Mouse (Mus musculus): ENCODE results near the gene Cep57l1. TPM values are rescaled to one million over a fixed set of nuclear protein-coding genes. Genes with fewer than 3 reads are reported as not detected.
A peak's percentile ranks its signal among the peaks of the same experiment; 100 is the strongest.

Gene Cep57l1
- polyA plus RNA-seq, 1 experiment from 2014 or later: 19.5 TPM

DNA sequence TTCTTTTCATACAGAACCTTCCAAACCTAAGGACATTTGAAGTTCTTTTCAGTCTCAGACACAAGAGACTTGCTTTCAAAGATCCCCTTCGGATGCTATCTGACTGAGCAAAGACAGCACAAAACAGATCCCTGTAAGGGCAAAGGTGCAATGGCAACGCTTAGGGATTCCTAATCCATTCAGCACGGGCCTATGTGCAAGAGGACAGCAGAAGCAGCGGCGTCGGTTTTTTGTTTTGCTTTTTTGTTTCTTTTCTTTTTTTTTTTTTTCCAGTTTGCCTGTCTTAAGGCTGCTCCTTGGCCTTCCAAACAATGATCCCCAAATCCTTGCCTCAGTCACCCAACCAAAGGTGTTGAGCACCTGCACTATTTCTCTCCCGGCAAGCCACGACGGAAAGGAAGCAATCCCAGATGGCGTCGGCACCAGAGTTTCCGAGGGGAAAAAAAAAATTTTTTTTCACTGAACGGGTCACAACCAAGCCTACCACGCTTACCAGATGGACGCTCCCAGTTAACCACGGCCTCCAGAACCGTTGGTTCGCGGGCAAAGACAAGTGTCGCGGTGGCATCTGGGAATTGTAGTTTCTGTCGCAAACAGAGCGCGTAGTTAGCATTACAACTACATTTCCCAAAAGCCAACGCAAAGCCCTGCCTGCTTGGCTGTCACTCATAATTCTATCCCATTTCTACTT, 446 bp downstream of the Cep57l1 start:
- WGBS: 2% methylated on average over 25 of the region's 25 CpGs
- H3K9ac ChIP-seq (ENCODE audit: low read length): peak overlapping the region; percentile 85
- peak overlapping the region; percentile 83 for H3K4me2 ChIP-seq (ENCODE audit: low read depth, low read length)
- H3K9me3 ChIP-seq (replicated peaks; ENCODE audit: control insufficient read depth, low read length): no peaks in the 10 kb centered on the region
- peak; percentile 77 for ATAC-seq (ENCODE audit: insufficient read depth, low FRiP score)
- H3K27me3 ChIP-seq (ENCODE audit: control insufficient read depth, insufficient read depth, low read length): no peaks in the 10 kb centered on the region
- no peaks in the 10 kb centered on the region for H3K36me3 ChIP-seq (ENCODE audit: control insufficient read depth, insufficient read depth, low read length)
- H3K4me1 ChIP-seq (ENCODE audit: control insufficient read depth, insufficient read depth, low read length): peaks cover 14% of the 10 kb centered on the region
- peak overlapping the region; percentile 67 for H3K4me3 ChIP-seq (replicated peaks; ENCODE audit: low read length)
- peak overlapping the region; percentile 97 for H3K27ac ChIP-seq (ENCODE audit: low read length)

DNA sequence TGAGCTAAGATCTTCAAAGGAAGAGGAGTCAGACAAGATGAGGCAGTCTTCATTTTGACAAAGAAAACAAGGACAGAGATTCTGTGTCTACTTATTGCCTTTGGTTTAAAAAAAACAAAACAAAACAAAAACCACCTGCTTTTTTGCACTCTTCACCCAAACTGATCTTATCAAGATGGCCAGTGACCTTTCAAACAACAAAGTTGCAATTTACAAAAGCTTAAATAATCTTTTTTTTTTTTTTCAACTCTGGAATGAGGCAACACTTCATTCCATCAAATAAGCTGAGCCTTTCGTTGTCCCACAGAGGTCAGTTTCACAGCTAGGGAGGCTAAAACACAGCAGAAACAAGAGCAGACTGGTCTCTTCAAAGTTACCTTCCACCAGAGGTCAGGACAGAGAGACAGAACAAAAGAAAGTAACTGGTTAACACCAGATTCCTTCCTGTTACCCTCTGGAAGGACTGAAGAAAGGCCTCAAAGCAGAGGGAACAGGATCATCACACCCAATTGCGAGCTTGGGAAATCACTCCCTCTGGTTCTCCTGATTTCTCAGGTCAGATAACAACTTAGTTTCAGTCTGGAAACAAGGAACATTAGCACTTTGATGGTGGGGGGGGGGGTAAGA, 3.8 kb downstream of the Cep57l1 start:
- no peak overlapping the region for H3K9ac ChIP-seq (ENCODE audit: low read length)
- no peak overlapping the region for H3K4me2 ChIP-seq (ENCODE audit: low read depth, low read length)
- H3K9me3 ChIP-seq (replicated peaks; ENCODE audit: control insufficient read depth, low read length): peaks cover 9% of the 10 kb centered on the region
- no peaks in the 10 kb centered on the region for H3K27me3 ChIP-seq (ENCODE audit: control insufficient read depth, insufficient read depth, low read length)
- no peak overlapping the region for H3K27ac ChIP-seq (ENCODE audit: low read length)
- 76% methylated on average over 2 of the region's 2 CpGs for WGBS
- ATAC-seq (ENCODE audit: insufficient read depth, low FRiP score): no peak
- H3K4me3 ChIP-seq (replicated peaks; ENCODE audit: low read length): no peak overlapping the region
- H3K36me3 ChIP-seq (ENCODE audit: control insufficient read depth, insufficient read depth, low read length): peaks cover 16% of the 10 kb centered on the region
- H3K4me1 ChIP-seq (ENCODE audit: control insufficient read depth, insufficient read depth, low read length): no peaks in the 10 kb centered on the region

DNA sequence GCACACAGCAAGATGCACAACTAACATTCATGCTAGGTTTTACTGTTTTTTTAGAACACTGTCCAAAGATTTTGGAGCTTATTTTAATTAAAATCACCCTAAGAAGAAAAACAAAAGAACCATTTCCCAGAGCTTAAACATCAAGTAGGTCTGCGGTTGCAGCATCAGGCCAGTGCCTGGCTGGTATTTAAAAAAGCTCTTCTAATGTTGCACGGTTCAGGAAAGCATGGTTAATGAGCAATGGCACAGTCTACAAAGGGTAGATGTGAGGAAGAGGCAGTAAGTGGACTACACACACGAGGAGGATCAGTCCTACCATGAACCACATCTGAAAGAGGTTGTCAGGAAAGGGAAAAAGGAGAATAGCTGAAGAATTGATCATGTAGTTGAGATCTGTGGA, 5.0 kb downstream of the Cep57l1 start:
- Histone ChIP-seq H3K36me3 (ENCODE audit: control insufficient read depth, insufficient read depth, low read length) (peaks cover 24% of the 10 kb centered on the region), H3K27ac (ENCODE audit: low read length) (no peak overlapping the region), H3K9ac (ENCODE audit: low read length) (no peak overlapping the region), H3K4me3 (replicated peaks; ENCODE audit: low read length) (no peak overlapping the region), H3K4me1 (ENCODE audit: control insufficient read depth, insufficient read depth, low read length) (no peaks in the 10 kb centered on the region), H3K9me3 (replicated peaks; ENCODE audit: control insufficient read depth, low read length) (peaks cover 10% of the 10 kb centered on the region), H3K4me2 (ENCODE audit: low read depth, low read length) (no peak overlapping the region), H3K27me3 (ENCODE audit: control insufficient read depth, insufficient read depth, low read length) (no peaks in the 10 kb centered on the region)
- WGBS: 84% methylated on average over 3 of the region's 3 CpGs
- ATAC-seq (ENCODE audit: insufficient read depth, low FRiP score): no peak

DNA sequence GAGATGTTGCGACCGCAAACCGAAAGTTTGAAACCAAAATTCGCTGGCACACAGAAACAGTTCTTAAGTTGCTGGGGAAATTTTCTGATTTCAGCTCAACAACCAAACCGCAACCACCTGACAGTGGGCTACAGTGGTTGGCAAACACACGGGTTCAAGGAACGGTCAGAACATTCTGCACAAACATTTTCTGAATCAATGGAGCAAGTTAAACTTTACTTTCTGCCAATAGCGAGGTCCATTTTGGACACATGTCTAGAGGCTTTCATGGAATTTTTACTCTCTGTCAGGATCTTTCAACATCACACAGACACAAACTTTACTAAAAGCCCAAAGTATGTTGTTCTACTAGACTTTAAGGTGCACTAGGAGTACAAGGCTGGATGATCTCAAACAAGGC, 6.2 kb downstream of the Cep57l1 start:
- no peak overlapping the region for H3K9ac ChIP-seq (ENCODE audit: low read length)
- 94% methylated on average over 8 of the region's 8 CpGs for WGBS
- H3K36me3 ChIP-seq (ENCODE audit: control insufficient read depth, insufficient read depth, low read length): peaks cover 28% of the 10 kb centered on the region
- H3K4me2 ChIP-seq (ENCODE audit: low read depth, low read length): no peak overlapping the region
- H3K27ac ChIP-seq (ENCODE audit: low read length): no peak overlapping the region
- ATAC-seq (ENCODE audit: insufficient read depth, low FRiP score): no peak
- H3K9me3 ChIP-seq (replicated peaks; ENCODE audit: control insufficient read depth, low read length): peaks cover 10% of the 10 kb centered on the region
- no peaks in the 10 kb centered on the region for H3K27me3 ChIP-seq (ENCODE audit: control insufficient read depth, insufficient read depth, low read length)
- no peak overlapping the region for H3K4me3 ChIP-seq (replicated peaks; ENCODE audit: low read length)
- no peaks in the 10 kb centered on the region for H3K4me1 ChIP-seq (ENCODE audit: control insufficient read depth, insufficient read depth, low read length)

DNA sequence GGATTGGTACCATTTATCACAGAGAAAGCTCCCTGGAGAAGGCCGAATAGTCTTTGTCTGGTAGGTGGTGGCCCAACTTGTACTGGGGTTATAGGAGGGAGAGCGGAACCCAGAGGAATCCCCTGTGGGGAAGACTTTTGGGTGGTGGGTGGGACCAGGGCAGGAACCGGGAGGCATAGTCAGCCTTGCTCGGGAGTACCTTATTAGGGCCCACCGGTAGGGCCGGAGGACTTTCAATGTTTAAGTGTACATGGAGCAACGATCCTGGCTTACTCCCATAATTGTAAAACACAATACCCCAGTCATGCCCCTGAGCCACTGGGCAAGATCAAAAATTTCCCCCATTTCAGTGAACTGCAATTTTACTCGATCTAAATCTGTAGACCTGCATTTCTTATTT, 12.4 kb downstream of the Cep57l1 start:
- Histone ChIP-seq H3K4me3 (replicated peaks; ENCODE audit: low read length) (no peak overlapping the region), H3K9me3 (replicated peaks; ENCODE audit: control insufficient read depth, low read length) (peaks cover 28% of the 10 kb centered on the region), H3K27ac (ENCODE audit: low read length) (no peak overlapping the region), H3K4me2 (ENCODE audit: low read depth, low read length) (no peak overlapping the region), H3K27me3 (ENCODE audit: control insufficient read depth, insufficient read depth, low read length) (no peaks in the 10 kb centered on the region), H3K9ac (ENCODE audit: low read length) (no peak overlapping the region), H3K4me1 (ENCODE audit: control insufficient read depth, insufficient read depth, low read length) (no peaks in the 10 kb centered on the region), H3K36me3 (ENCODE audit: control insufficient read depth, insufficient read depth, low read length) (peaks cover 39% of the 10 kb centered on the region)
- 96% methylated on average over 8 of the region's 8 CpGs for WGBS
- ATAC-seq (ENCODE audit: insufficient read depth, low FRiP score): no peak

DNA sequence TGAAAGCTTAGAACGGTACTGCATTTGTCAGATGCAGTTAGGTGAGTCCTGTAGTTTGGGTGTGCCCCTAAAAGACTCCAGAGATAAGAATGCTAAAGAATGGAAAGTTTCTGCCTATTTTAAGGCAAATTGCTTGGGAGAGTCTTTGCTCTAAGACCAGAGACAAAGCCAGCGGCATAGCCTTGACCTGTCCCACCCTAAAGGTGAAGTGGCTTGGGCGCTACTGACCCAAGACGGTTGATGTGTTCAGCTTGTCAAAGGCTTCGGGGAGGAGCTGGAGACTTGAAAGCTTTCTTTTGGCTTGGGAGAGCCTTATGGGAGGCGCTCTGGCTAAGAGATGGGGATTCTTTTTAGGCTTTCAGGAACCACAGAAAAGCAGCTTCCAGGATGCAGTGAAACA, 17.3 kb downstream of the Cep57l1 start:
- Histone ChIP-seq H3K4me1 (ENCODE audit: control insufficient read depth, insufficient read depth, low read length) (no peaks in the 10 kb centered on the region), H3K9me3 (replicated peaks; ENCODE audit: control insufficient read depth, low read length) (peaks cover 16% of the 10 kb centered on the region), H3K36me3 (ENCODE audit: control insufficient read depth, insufficient read depth, low read length) (peaks cover 10% of the 10 kb centered on the region; the same call in 1 of the 2 replicates), H3K27ac (ENCODE audit: low read length) (no peak overlapping the region), H3K27me3 (ENCODE audit: control insufficient read depth, insufficient read depth, low read length) (no peaks in the 10 kb centered on the region), H3K4me3 (replicated peaks; ENCODE audit: low read length) (no peak overlapping the region), H3K9ac (ENCODE audit: low read length) (no peak overlapping the region), H3K4me2 (ENCODE audit: low read depth, low read length) (no peak overlapping the region)
- WGBS: 89% methylated on average over 6 of the region's 6 CpGs
- no peak for ATAC-seq (ENCODE audit: insufficient read depth, low FRiP score)

DNA sequence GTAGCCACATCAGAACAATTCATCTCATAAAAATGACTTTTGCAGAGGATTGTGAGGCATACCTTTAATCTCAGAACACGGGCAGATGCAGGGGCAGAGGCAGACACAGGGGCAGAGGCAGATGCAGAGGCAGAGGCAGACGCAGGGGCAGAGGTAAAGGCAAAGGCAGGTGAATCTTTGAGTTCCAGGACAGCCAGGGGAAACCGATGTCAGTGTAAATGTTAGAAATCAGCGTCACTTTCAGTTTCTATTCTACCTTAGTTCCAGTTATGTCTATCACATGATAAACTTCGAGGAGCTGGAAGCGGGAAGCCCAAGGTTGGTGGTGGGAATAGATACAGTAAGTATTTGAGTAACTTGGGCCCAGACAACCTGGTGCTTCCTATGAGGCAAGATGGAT, 42.4 kb downstream of the Cep57l1 start:
- WGBS: 89% methylated on average over 6 of the region's 6 CpGs
- H3K27me3 ChIP-seq (ENCODE audit: control insufficient read depth, insufficient read depth, low read length): no peaks in the 10 kb centered on the region

DNA sequence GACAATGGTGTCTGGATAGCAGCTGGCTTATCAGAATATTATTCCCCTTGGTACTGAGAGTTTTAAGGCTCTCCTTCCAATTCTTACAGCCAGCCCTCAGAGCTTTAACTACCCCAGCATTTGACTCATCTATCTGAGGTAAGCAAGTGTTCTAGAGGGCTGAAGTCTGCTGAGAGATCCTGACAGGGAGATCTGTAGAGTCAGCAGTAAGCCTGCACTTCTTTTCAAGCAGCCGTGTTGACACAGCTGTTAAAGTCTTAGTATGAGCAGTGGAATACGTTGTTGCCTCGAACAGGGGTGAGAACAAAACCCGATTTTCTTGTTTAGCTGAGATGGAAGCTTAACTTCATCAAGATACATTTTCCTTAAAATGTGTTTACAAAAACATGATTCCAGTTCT, 43.4 kb downstream of the Cep57l1 start:
- no peak overlapping the region for H3K4me3 ChIP-seq (replicated peaks; ENCODE audit: low read length)
- no peak overlapping the region for H3K9ac ChIP-seq (ENCODE audit: low read length)
- H3K27ac ChIP-seq (ENCODE audit: low read length): peak overlapping the region; percentile 53
- 48% methylated on average over 4 of the region's 4 CpGs for WGBS
- H3K4me2 ChIP-seq (ENCODE audit: low read depth, low read length): no peak overlapping the region
- H3K9me3 ChIP-seq (replicated peaks; ENCODE audit: control insufficient read depth, low read length): no peaks in the 10 kb centered on the region
- no peaks in the 10 kb centered on the region for H3K27me3 ChIP-seq (ENCODE audit: control insufficient read depth, insufficient read depth, low read length)
- ATAC-seq (ENCODE audit: insufficient read depth, low FRiP score): no peak
- H3K36me3 ChIP-seq (ENCODE audit: control insufficient read depth, insufficient read depth, low read length): no peaks in the 10 kb centered on the region
- no peaks in the 10 kb centered on the region for H3K4me1 ChIP-seq (ENCODE audit: control insufficient read depth, insufficient read depth, low read length)

More for the DNA sequence above, 42.4 kb downstream of the Cep57l1 start:
- H3K36me3 ChIP-seq (ENCODE audit: control insufficient read depth, insufficient read depth, low read length): no peaks in the 10 kb centered on the region
- peak overlapping the region; percentile 53; the same call in 1 of the 2 replicates for H3K27ac ChIP-seq (ENCODE audit: low read length)
- no peaks in the 10 kb centered on the region for H3K4me1 ChIP-seq (ENCODE audit: control insufficient read depth, insufficient read depth, low read length)
- no peak overlapping the region for H3K4me3 ChIP-seq (replicated peaks; ENCODE audit: low read length)
- no peak overlapping the region for H3K4me2 ChIP-seq (ENCODE audit: low read depth, low read length)
- H3K9ac ChIP-seq (ENCODE audit: low read length): no peak overlapping the region
- H3K9me3 ChIP-seq (replicated peaks; ENCODE audit: control insufficient read depth, low read length): no peaks in the 10 kb centered on the region
- ATAC-seq (ENCODE audit: insufficient read depth, low FRiP score): no peak

DNA sequence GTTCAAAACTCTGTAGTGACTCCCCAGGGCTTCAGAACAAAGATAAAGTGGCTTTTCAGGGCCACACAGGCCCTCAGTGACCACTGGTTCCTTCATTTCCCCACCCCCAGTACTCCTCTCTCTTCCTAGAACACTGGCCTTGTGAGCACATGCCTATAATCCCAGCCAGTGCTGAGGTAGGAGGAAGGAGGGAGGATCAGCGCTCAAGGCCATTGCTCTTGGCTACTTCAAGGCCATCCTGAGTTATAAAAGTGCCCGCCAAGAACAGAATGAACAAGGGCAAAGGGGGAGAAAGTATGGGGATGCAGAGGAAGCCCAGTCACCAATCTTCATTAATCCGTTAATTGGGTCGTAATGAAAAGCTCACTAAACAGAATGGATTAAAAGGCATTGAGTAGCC, 44.1 kb downstream of the Cep57l1 start:
- WGBS: 93% methylated on average over 4 of the region's 4 CpGs
- Histone ChIP-seq H3K27ac (ENCODE audit: low read length) (no peak overlapping the region), H3K9me3 (replicated peaks; ENCODE audit: control insufficient read depth, low read length) (no peaks in the 10 kb centered on the region), H3K4me2 (ENCODE audit: low read depth, low read length) (no peak overlapping the region), H3K4me3 (replicated peaks; ENCODE audit: low read length) (no peak overlapping the region), H3K9ac (ENCODE audit: low read length) (no peak overlapping the region), H3K27me3 (ENCODE audit: control insufficient read depth, insufficient read depth, low read length) (no peaks in the 10 kb centered on the region), H3K4me1 (ENCODE audit: control insufficient read depth, insufficient read depth, low read length) (no peaks in the 10 kb centered on the region), H3K36me3 (ENCODE audit: control insufficient read depth, insufficient read depth, low read length) (no peaks in the 10 kb centered on the region)
- ATAC-seq (ENCODE audit: insufficient read depth, low FRiP score): no peak

All from stomach, embryonic 16.5 days (tissue).